Mouse (Mus musculus) liver, embryonic 14.5 days (tissue): ENCODE results near the gene Mstn. TPM values are rescaled to one million over a fixed set of nuclear protein-coding genes. Genes with fewer than 3 reads are reported as not detected.

ENCODE experiments used
- ATAC-seq: fragments of 200-750 bp; cut with Nextera tagmentation; 2 replicates; pipeline ENCODE4 v1.8.0; 2017; ENCODE audit warnings: moderate number of reproducible peaks, mild to moderate bottlenecking, moderate library complexity; ENCODE audit not compliant: insufficient read depth
- DNase-seq, 3 experiments: peaks; one replicate each; pipeline ENCODE4 v3.0.0-alpha.2; 2012 to 2013; ENCODE audit warnings: low read depth in 3 of 3, low spot score in 3 of 3
- H3K27ac ChIP-seq: fragments of 300-500 bp; sonication (generic); 2 replicates; pipeline ENCODE4 v1.5.1; 2014; ENCODE audit warnings: moderate library complexity, mild to moderate bottlenecking, control low read depth, inconsistent platforms
- H3K27me3 ChIP-seq: fragments of 300-500 bp; sonication (generic); 2 replicates; pipeline ENCODE4 v1.6.1; 2014; ENCODE audit warnings: mild to moderate bottlenecking, low read length, moderate library complexity; ENCODE audit not compliant: control insufficient read depth, insufficient read depth
- H3K36me3 ChIP-seq: fragments of 300-500 bp; sonication (generic); replicated peaks from 2 replicates; pipeline ENCODE4 v1.6.1; 2014; ENCODE audit warnings: low read depth; ENCODE audit not compliant: control insufficient read depth, insufficient read depth
- H3K4me1 ChIP-seq, 2 experiments: fragments of 200-500 bp in 1 of 2; fragments of 300-500 bp in 1 of 2; sonication (generic) in 1 of 2; replicated peaks; 2 replicates each; pipeline ENCODE4 v1.6.1; 2012 to 2014; ENCODE audit warnings: antibody characterized with exemption in 1 of 2, inconsistent platforms in 1 of 2, low read length in 1 of 2; ENCODE audit not compliant: control insufficient read depth in 2 of 2, insufficient read depth in 2 of 2
- H3K4me2 ChIP-seq: fragments of 300-500 bp; sonication (generic); 2 replicates; pipeline ENCODE4 v1.6.1; 2014; ENCODE audit warnings: low read depth, mild to moderate bottlenecking, control low read depth, moderate library complexity
- H3K4me3 ChIP-seq, 2 experiments: fragments of 200-500 bp in 1 of 2; fragments of 300-500 bp in 1 of 2; sonication (generic) in 1 of 2; 2 replicates each; pipeline ENCODE4 v1.5.1; 2012 to 2014; ENCODE audit warnings: low read depth in 2 of 2, low read length in 2 of 2, mild to moderate bottlenecking in 2 of 2, control low read depth in 1 of 2, inconsistent platforms in 1 of 2, moderate library complexity in 1 of 2; ENCODE audit not compliant: insufficient read depth in 1 of 2
- H3K9ac ChIP-seq: fragments of 300-500 bp; sonication (generic); replicated peaks from 2 replicates; pipeline ENCODE4 v1.6.1; 2014; ENCODE audit warnings: mild to moderate bottlenecking, control low read depth, moderate library complexity
- H3K9me3 ChIP-seq: fragments of 300-500 bp; sonication (generic); 2 replicates; pipeline ENCODE4 v1.6.1; 2016; ENCODE audit warnings: low read length, mixed read lengths; ENCODE audit not compliant: control insufficient read depth
- CTCF ChIP-seq: IDR thresholded peaks from 2 replicates; pipeline ENCODE4 v1.5.1; 2016; ENCODE audit warnings: antibody characterized with exemption, low read depth, control low read depth
- EP300 ChIP-seq: IDR thresholded peaks from 2 replicates; pipeline ENCODE4 v1.6.1; 2016; ENCODE audit warnings: antibody characterized with exemption, low read depth
- whole genome bisulfite sequencing: fragments of 180-500 bp; shearing (Covaris S2); extraction: QIAGEN DNeasy Blood & Tissue Kit; methylation state at CpG from one replicate; pipeline ENCODE4 v1.1.7; 2014; ENCODE audit not compliant: insufficient replicate concordance; 5-methylcytosine and 5-hydroxymethylcytosine counted together
- polyA plus RNA-seq, 2 experiments: library from polyadenylated mRNA; depleted of rRNA in 1 of 2; stranded (reverse) in 1 of 2; unstranded in 1 of 2; fragments of >200 nt; fragmentation: Nextera tagmentation in 1 of 2; extraction: Ambion mirVana in 1 of 2; gene quantifications; 2 replicates each; pipeline versions ENCODE4 v1.2.1 to v1.2.3; 2012 to 2014

Mstn gene
- polyA plus RNA-seq, 2 experiments, result 0.02 TPM; not detected in 1

- Histone ChIP-seq H3K4me1 (no peaks in the 10 kb centered on the region), H3K4me3 (no peak overlapping the region), H3K9ac (no peak overlapping the region), H3K27ac (no peak overlapping the region), H3K9me3 (no peaks in the 10 kb centered on the region), H3K36me3 (no peaks in the 10 kb centered on the region), H3K27me3 (no peaks in the 10 kb centered on the region), H3K4me2 (no peak overlapping the region)
- DNase-seq, result no peak
- no peak for TF ChIP-seq CTCF
- no peak for TF ChIP-seq EP300
- ATAC-seq, result no peak
Measured at GRCm38 (mm10) chr1:53032550-53032949, 28.9 kb upstream of the Mstn start.

GRCm38 (mm10) chr1:53037443-53037871 lies 24.0 kb upstream of the Mstn start:
- 70% methylated on average over 5 of the region's 5 CpGs for WGBS
- Histone ChIP-seq H3K9ac (no peak overlapping the region), H3K27ac (no peak overlapping the region), H3K4me3 (no peak overlapping the region), H3K4me2 (no peak overlapping the region), H3K36me3 (no peaks in the 10 kb centered on the region), H3K4me1 (no peaks in the 10 kb centered on the region), H3K27me3 (no peaks in the 10 kb centered on the region), H3K9me3 (no peaks in the 10 kb centered on the region)
- ATAC-seq (no peak), DNase-seq (no peak)
- TF ChIP-seq CTCF, result no peak
- TF ChIP-seq EP300, result no peak

GRCm38 (mm10) chr1:53049763-53050427 lies 11.5 kb upstream of the Mstn start:
- Histone ChIP-seq H3K9ac (no peak overlapping the region), H3K4me1 (no peaks in the 10 kb centered on the region), H3K9me3 (no peaks in the 10 kb centered on the region), H3K4me3 (no peak overlapping the region), H3K27me3 (no peaks in the 10 kb centered on the region), H3K4me2 (no peak overlapping the region), H3K27ac (no peak overlapping the region), H3K36me3 (no peaks in the 10 kb centered on the region)
- TF ChIP-seq CTCF (no peak), EP300 (no peak)
- 53% methylated on average over 8 of the region's 8 CpGs for WGBS
- ATAC-seq, result no peak
- no peak for DNase-seq

GRCm38 (mm10) chr1:53053087-53054022 lies 8.1 kb upstream of the Mstn start:
- DNase-seq, result peak in 1 of 3 experiments; percentile 6
- 32% methylated on average over 9 of the region's 9 CpGs for WGBS

GRCm38 (mm10) chr1:53059106-53059505 lies 2.3 kb upstream of the Mstn start:
- Histone ChIP-seq H3K27me3 (no peaks in the 10 kb centered on the region), H3K4me2 (no peak overlapping the region), H3K4me1 (peaks cover 0 to 5% of the 10 kb centered on the region in 2 experiments; a peak in 1 of 4 replicates), H3K4me3 (no peak overlapping the region), H3K27ac (no peak overlapping the region), H3K9me3 (no peaks in the 10 kb centered on the region), H3K36me3 (no peaks in the 10 kb centered on the region), H3K9ac (no peak overlapping the region)
- ATAC-seq, result peak; percentile 56; the same call in 1 of the 2 replicates
- TF ChIP-seq CTCF (no peak), EP300 (no peak)
- peak in 2 of 3 experiments; percentile 1 to 11 for DNase-seq
- 51% methylated on average over 5 of the region's 5 CpGs for WGBS

More at GRCm38 (mm10) chr1:53053087-53054022, 8.1 kb upstream of the Mstn start:
- Histone ChIP-seq H3K9me3 (no peaks in the 10 kb centered on the region), H3K4me1 (no peaks in the 10 kb centered on the region), H3K4me3 (no peak overlapping the region), H3K27ac (no peak overlapping the region), H3K27me3 (no peaks in the 10 kb centered on the region), H3K36me3 (no peaks in the 10 kb centered on the region), H3K4me2 (no peak overlapping the region), H3K9ac (no peak overlapping the region)
- TF ChIP-seq EP300 (no peak), CTCF (peak; percentile 51)
- no peak for ATAC-seq
